Mouse (Mus musculus): ENCODE data around the gene Ppp4r4. TPM values are rescaled to one million over a fixed set of nuclear protein-coding genes. Genes with fewer than 3 reads are reported as not detected.
A peak's percentile ranks its signal among the peaks of the same experiment; 100 is the strongest.
"Not testable (repeated sequence)": the region's sequence is repeated elsewhere in the genome, so short reads cannot be mapped to it uniquely, and the experiment has no call there.

The Ppp4r4 gene
- total RNA-seq (2015) (not detected in 2 replicates), total RNA-seq (2017) (not detected in 2 replicates)

DNA sequence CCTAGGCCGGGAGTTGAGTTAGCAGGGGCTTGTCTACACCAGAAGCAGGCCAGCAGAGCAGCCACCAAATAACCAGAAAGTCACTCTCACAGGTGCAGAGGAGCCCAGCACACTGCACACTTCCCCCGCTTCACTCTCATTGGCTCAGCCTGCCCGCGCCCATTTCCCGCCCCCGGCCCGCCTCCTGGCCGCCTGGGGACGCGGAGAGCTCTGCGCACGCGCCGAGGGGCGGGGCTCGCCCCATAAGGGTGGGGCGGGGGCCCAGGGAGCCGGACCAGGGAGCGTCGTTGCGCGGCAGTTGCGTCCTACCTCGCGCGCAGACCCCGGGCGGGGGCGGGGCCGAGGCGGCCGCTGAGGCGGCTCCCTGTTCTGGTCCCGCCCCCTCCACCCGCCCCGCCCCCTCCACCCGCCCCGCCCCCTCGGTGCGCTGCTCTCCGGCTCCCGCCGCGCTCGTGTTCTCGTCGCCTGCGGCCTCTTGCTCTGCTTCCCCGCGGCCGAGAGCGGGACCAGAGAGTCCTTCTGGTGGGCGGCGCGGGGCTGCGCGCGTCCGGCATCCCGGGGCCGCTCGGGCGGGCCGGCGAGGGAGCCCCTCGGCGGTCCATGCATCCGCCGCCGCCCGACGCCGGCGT is at the start of gene Ppp4r4:
Gene Ppp4r4, plus strand, starts transcription at position 264 of the 629 bp plus-strand sequence.
- peak; percentile 85 for ATAC-seq (ENCODE audit: poor library complexity, severe bottlenecking)

DNA sequence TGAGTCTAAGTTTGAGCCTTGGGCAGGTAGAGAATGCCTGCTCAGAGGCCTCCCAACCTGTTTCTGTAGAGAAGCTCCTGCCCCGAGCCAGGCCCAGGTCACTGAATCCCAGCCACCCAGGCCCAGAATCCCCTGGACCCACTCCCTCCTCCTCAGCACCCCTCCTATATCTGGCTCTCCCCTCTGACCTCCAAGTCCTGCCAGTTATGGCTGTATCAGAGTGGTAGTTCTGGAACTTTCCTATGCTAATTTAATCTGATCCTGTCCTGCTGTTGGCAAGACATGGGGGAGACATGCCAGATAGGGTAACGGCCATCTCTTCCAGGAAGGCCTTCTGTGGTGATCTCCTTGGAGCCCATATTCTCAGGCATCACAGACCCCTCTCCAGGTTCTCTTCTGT is 49.3 kb upstream of the Ppp4r4 start:
- ATAC-seq (ENCODE audit: poor library complexity, severe bottlenecking): no peak

DNA sequence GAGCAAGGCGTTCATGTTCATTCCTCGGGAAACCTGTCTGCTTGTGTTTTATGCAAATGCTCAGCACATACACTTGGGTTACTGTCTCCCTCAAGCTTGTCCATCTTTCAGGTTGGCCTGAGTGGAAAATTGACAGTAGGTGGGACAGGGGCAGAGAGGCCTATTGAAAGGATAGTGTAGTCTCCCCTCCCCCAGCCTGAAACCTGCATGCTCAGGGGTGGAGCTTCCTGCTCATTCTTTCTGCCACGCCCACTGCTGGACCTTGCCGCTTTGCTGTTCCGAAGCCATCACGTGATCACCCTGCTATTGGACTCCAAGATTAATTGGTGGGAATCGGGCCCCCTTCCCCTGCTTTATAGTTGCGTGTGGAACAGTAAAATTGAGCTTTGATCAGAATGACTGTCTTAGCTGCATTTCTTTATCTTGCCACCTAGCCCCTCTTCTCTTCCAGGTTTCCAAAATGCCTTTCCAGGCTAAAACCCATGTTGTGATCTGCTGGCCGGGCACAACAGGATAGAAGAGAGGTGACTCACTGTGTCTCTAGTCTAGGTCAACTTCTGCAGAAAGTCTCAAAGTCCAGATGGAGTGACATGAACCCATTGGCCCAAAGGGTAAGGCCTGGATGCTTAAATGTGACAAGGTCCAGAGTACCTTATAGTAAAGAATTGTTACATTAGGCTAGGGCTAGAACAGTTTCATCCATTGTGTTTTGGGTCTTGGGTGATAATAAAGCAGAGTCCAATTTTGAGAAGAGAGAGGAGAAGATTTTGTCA is 47.7 kb upstream of the Ppp4r4 start:
- ATAC-seq (ENCODE audit: poor library complexity, severe bottlenecking): not testable (repeated sequence)

DNA sequence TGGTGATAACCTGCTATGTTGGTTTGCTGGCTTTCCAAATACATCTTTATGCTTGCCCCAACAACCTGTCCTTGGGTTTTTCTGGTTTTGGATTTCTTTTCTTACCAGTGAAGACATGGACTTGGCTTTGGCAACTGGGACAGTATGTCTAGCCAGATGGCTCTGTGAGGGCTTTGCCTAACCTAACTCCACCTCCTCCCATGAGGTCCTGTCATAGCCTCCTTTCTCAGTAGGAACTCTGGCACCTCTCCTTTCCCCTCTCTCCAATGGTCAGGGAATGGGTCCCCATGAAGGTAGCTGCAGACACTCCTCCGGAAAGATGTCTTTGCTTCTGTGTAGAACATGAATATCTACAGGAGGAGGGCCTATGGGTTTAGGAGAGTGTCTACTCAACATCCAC is 45.4 kb upstream of the Ppp4r4 start:
- no peak for ATAC-seq (ENCODE audit: poor library complexity, severe bottlenecking)

DNA sequence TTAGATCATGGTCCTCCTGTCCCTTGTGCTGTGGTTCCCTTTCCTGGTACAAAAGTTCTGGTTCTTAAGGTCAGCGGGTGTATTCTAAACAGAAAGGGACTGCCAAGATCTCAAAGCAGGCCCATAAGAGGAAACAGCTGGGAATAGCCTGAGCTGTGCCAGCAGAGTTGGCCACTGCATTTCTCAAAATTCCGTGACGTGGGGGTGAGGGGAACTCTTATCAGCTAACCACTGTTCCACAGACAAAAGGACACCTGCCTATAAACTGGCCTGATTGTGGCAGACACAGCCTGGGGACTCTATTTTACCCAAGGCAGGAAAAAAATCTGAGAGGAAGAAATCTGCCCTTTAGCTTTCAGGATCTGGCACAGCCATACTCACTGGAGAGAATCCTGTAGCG is 44.8 kb upstream of the Ppp4r4 start:
- ATAC-seq (ENCODE audit: poor library complexity, severe bottlenecking): no peak

DNA sequence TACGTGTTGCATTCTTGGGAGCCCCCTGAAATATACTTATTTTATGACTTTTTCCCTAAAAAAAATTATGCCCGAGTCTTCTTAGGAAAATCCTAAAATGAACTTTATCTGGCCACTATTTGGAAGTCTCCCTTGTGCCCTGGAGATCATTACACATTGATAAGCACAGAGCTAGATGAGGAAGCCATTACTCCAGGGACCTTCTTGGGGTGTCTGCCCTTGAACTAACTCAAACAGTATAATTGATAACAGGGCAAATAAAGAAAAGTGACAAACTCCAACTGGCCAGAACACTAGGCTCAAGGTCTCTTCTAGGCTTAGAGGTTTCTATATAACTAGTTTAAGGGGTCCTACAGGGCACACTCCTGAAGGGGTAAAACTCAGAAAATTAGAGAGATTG is 44.3 kb upstream of the Ppp4r4 start:
- ATAC-seq (ENCODE audit: poor library complexity, severe bottlenecking): no peak

DNA sequence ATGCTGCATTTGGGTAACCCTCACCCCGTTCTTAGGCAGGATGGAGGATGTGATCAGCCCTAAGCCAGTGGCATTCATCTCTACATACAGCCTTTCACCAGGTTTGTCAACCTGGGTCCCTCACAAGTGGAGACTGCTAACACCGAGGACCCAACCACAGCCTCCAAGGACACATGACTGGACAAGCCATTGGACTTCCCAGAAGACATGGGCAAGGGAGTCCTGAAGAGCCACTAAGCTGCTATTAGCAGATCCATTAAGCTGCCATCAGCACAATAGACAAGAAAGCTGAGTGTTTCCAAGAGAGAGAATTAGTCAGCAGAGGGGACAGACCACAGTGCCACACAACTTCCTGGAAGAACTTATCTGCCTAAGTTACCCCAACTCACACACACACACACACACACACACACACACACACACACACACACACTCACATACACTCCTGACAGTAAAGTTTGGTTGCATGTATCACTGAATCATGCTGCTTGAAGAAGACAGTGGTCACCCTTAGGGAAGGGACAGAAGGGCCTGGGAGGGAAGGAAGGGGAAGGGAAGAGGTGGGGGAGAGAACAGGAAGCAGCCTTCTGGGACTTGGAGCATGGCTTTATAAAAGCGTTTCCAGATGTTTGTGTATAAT is 40.9 kb upstream of the Ppp4r4 start:
- ATAC-seq (ENCODE audit: poor library complexity, severe bottlenecking): no peak

DNA sequence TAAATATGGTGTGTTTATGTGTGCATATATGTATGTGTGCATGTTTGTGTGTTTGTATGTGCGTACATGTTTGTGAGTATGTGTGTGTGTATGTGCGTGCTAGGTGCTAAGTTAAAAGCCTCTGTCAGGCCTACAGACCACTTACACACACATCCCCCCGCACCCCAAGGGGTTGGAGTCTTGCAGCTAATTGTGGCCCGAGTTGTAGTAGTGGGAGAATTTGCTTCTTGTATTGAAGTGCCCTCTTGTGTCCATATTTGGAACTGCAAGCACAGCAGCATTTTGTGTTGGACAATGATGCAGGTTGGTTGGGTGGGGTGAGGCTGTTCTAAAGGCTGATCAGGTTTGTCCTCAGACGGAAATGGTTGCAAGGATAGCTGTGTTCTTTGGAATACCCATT is 39.3 kb upstream of the Ppp4r4 start:
- peak; percentile 76 for ATAC-seq (ENCODE audit: poor library complexity, severe bottlenecking)

DNA sequence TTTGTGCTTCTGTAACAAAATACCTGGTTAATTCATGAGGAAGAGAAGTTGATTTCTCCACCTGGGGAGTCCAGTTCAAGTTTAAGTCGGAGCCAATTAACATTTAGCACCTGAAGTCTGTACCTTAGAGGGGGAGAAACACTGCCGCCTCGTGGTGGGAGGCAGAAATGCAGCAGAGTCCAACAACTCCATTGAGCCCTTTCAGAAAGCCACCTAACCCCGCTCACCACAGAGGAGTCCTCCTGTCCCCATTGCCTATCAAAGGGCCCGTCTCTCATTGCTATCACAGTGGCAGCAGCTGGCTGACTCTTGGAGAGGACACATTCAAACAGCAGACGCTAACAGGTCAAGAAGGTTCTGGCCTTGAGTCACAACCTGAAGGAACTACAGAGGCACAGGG is 37.6 kb upstream of the Ppp4r4 start:
- ATAC-seq (ENCODE audit: poor library complexity, severe bottlenecking): peak; percentile 80

DNA sequence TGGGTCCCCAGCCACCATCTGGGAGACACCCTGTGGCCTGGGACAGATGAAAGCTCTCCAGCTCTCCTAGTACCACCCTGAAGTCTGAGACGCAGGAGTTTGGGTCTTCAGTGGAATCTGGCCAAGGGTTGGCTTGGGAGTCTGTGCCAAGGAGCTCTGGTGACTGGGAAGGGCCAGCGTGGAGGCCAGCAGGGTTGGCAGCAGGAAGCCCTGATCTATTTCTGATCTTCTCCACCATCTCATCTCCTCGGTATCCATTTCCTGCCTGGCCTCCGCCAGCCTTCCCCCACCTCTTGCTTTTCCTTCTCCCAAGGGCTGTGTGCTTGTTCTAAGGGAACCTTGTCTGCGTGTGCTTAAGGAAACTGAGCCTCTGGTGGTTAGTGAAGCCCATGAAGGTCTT is 33.3 kb upstream of the Ppp4r4 start:
- ATAC-seq (ENCODE audit: poor library complexity, severe bottlenecking): no peak

DNA sequence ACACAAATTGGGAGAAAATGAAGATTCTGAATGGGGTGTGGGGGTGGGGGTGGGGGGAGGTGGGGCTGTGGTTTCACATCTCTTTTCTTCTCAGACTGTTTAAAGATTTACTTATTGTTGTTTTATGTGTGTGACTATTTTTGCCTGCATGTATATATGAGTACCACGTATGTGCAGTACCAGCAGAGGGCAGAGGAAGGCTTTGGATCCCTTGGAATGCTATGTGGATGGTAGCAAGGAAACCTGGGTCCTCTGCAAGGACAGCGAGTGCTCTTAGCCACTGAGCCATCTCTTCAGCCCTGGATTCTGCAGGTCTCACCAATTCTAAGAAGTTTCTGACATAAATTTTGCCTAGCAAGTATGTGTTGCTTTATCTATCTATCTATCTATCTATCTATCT is 32.8 kb upstream of the Ppp4r4 start:
- no peak for ATAC-seq (ENCODE audit: poor library complexity, severe bottlenecking)

DNA sequence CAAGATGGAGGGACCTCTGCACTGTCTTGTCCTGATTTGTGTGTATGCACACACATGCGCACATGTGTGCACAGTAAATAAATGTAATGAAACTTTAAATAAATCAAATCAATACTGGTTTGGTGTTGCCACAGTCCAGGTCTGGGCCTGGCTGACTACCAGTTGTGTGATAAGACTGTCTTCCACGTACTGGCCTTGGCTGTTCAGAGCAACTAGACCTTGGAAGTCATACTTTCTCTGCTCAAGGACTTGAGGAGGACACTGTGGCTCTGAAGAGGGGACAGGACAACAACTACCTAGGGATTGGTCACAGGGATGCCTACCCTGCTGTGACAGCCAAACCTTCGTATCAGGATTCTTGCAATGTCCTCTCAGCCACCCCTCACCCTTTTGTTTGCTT is 28.8 kb upstream of the Ppp4r4 start:
- no peak for ATAC-seq (ENCODE audit: poor library complexity, severe bottlenecking)

DNA sequence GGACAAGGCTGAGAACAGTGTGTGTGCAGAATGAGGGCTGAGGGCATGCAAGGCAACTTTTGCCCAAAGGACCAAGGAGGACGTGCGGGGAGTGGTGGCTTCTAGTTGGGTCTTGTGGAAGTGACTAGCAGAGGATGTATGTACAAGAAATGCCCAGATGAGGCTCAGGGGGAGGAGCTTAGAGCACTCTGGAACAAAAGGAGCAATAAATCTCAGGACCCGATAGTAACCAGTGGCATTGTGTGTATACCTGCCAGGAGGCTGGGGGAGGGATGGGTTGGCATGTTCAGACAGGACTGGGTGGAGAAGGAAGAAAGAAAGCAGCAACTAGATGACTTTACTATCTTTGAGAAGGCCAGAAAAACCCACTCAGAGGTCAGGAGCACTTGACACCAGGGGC is 27.7 kb upstream of the Ppp4r4 start:
- no peak for ATAC-seq (ENCODE audit: poor library complexity, severe bottlenecking)

DNA sequence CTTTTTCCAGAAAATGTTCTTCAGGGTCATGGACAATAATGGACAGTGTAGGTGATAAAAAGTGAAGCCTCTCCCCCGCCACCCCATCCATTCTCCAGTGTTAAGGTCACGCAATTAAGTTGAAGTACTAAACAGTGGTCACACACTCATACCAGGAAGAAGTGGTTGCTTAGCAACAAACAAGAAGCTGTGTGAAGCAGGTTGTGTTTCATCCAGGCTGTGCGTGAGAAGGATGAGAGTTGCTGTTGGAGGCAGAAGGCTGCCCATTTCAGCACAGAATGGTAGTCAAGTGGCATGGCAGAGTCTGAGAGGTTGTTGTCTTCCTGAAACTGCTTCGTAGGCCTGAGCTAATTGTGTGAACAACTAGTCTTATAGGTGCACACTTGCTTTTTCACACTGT is 23.7 kb upstream of the Ppp4r4 start:
- ATAC-seq (ENCODE audit: poor library complexity, severe bottlenecking): no peak

DNA sequence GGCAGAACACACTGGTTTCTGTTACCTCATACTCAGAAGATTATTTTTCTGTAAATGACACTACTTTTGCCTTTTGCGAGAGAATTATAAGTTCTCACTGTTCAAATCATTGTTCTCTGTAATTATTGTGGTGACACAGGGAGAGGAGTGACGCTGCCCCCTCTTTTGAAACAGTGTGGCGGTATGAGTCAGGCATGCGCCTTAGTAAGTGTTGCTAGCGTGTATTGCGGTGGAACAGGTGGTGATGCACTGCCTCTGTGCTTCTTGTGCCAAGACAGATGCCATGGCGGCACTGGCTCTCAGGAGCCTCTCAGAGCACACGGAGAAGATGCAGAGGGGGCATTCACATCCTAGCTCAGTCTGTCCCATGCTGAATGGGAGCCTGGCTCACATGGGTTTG is 22.2 kb upstream of the Ppp4r4 start:
- ATAC-seq (ENCODE audit: poor library complexity, severe bottlenecking): no peak

DNA sequence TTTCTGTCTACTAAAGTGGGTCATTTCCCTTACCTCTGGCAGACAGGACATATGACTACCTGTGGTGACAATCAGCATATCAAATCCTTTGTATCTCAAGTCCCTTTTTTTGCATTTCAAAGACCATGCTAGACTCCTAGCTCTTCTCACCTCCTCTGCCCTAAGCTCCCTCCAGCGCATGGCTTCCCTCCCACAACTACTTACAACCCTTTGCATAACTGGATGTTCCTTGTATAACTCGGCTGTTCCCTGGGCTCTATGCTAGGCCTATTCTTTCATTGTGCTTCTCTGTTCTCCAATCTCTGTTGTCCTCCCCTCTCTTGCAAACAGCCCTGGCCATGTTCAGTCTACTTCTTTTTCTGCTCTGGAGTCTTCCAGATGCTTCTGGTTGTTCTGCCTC is 20.5 kb upstream of the Ppp4r4 start:
- ATAC-seq (ENCODE audit: poor library complexity, severe bottlenecking): no peak

DNA sequence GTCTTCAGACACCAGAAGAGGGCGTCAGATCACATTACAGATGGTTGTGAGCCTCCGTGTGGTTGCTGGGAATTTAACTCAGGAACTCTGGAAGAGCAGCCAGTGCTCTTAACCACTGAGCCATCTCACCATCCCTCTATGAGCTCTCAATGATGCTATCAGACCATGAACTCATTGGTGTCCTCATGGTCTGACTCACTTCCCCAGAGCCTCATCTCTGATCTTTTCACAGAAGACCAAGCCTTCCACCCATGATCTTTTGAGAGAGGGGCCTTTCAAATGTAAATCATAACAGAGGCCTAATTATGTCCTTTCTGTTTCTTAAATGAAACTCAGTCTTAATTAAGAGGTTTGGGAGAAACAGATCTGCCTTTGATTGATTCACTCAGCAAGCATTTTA is 19.0 kb upstream of the Ppp4r4 start:
- ATAC-seq (ENCODE audit: poor library complexity, severe bottlenecking): no peak

DNA sequence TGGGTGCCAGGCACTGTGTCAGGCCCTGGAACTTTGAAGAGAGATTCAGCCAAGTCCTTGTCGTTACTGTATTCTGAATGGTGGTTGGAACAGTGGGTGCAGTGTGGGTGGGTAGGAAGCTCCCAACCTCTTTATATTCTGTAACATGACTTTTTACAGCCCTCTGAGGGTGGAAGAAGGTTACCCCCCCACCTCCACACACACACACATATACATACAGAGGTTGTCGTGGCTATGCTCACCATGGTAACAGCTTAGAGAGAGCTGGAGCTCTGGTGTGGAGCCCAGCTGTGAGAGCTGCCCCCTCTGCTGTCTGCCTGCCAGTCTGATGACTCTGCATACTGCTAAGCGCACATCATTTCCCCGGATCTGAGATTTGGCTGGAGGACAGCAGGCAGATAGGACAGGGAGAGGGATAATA is 18.6 kb upstream of the Ppp4r4 start:
- ATAC-seq (ENCODE audit: poor library complexity, severe bottlenecking): no peak

DNA sequence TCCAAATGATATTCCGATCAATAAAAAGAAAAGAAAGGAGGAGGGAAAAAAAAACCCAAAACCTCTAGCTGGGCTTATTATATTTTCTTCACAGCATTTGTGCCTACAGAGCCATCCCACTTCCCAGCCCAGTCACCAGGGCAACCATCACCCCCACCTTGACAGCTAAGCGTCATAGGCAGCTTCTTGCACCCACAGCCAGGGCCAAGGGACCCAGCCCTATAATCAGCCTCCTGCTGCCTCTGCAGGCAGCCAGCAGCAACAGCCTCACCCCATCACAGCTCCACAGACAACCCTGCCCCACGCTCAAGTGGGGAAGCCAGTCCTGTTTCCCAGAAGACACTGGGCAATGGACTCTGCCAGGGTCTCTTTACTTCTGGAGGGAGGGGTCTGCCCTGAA is 17.7 kb upstream of the Ppp4r4 start:
- no peak for ATAC-seq (ENCODE audit: poor library complexity, severe bottlenecking)

DNA sequence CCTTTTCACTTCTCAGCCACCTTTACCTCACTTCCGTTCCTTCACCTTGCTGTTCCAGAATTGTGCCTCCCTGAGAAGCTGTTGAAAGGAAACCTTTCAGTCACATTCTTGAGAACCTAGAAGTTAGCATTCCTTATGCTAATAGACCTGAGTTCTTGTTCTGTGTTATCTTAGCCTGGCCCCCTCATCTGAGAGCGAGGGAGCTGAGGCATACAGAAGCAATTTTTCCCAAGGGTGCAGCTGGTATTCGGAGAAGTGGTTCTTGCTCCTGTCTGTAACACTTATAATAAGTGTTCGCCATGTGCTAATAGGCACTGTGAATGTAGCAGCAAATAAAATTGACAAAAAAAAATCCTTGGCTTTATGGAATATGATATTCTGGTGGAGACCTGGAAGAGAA is 16.4 kb upstream of the Ppp4r4 start:
- no peak for ATAC-seq (ENCODE audit: poor library complexity, severe bottlenecking)

DNA sequence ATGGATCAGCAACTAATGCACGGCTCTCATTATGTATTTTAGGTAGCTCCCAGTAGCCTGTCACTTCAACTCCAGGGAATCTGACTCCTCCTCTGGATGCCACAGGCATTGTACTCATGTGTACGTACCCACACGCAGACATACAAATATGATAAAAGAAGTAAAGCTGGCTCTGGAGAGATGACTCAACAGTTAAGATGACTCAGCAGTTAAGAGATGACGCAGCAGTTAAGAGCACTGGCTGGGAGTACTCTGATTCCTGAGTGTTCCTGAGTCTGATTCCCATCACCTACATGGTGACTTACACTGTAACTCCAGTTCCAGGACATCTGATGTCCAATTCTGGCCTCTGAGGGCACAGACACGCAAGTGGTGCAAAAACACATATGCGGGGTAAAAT is 13.4 kb upstream of the Ppp4r4 start:
- ATAC-seq (ENCODE audit: poor library complexity, severe bottlenecking): no peak

DNA sequence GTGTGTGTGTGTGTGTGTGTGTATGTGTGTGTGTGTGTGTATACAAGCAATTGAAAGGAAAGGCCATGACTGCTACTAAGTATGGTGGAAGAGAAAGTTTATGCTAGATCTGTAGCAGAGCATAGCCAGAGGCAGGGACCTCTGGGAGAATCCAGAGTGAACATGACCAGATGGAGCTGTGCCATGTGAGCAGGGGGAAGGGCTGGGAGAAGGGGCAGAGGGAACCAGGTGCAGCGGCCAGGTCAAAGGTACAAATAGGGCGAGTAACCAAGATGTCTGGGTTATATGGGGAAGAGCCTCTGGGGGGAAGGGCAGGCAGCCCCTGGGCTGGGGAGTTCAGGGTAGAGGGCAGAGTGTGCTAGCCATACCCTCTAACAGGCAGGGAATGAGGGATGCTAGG is 1.5 kb upstream of the Ppp4r4 start:
- no peak for ATAC-seq (ENCODE audit: poor library complexity, severe bottlenecking)
